Mouse (Mus musculus) CH12.LX (cell line): Measurements from ENCODE around the gene Aqp5. TPM values are rescaled to one million over a fixed set of nuclear protein-coding genes. Genes with fewer than 3 reads are reported as not detected.
A peak's percentile ranks its signal among the peaks of the same experiment; 100 is the strongest.

Experiments
- DNase-seq: peaks from one replicate; pipeline ENCODE4 v3.0.0-alpha.2; 2013; ENCODE audit errors: extremely low read depth
- H3K27ac ChIP-seq: 2 replicates; pipeline ENCODE4 v1.5.1; 2012; ENCODE audit warnings: low read depth, mild to moderate bottlenecking, control low read depth, moderate library complexity; ENCODE audit not compliant: insufficient read depth
- H3K27me3 ChIP-seq: replicated peaks from 2 replicates; pipeline ENCODE3; 2012; ENCODE audit warnings: inconsistent platforms
- H3K36me3 ChIP-seq, 2 experiments: replicated peaks in 1 of 2; 2 replicates each; pipeline versions ENCODE3 to v1.6.1; 2012; ENCODE audit warnings: inconsistent platforms in 1 of 2, low read length in 1 of 2, mild to moderate bottlenecking in 1 of 2, mixed read lengths in 1 of 2, moderate library complexity in 1 of 2; ENCODE audit not compliant: control insufficient read depth in 1 of 2, insufficient read depth in 1 of 2
- H3K4me1 ChIP-seq, 2 experiments: 2 replicates each; pipeline ENCODE4 v1.6.1; 2012; ENCODE audit warnings: inconsistent platforms in 1 of 2, moderate library complexity in 1 of 2; ENCODE audit not compliant: insufficient read depth in 2 of 2, control insufficient read depth in 1 of 2
- H3K4me2 ChIP-seq: 2 replicates; pipeline ENCODE4 v1.6.1; 2012; ENCODE audit warnings: low read depth, mild to moderate bottlenecking, control low read depth; ENCODE audit not compliant: poor library complexity, insufficient read depth, severe bottlenecking
- H3K4me3 ChIP-seq, 3 experiments: fragments of 150-350 bp in 1 of 3; sonication (generic) in 1 of 3; replicated peaks in 1 of 3; 2 replicates each; pipeline versions ENCODE3 to v1.5.1; 2011 to 2012; ENCODE audit warnings: low read depth in 2 of 3, low read length in 2 of 3, mild to moderate bottlenecking in 2 of 3, moderate library complexity in 2 of 3, control low read depth in 1 of 3, improper control_type of control experiment in 1 of 3, inconsistent platforms in 1 of 3, mixed read lengths in 1 of 3; ENCODE audit not compliant: poor library complexity in 1 of 3
- H3K79me2 ChIP-seq: replicated peaks from 2 replicates; pipeline ENCODE4 v1.6.1; 2012; ENCODE audit warnings: mild to moderate bottlenecking, moderate library complexity; ENCODE audit not compliant: control insufficient read depth, poor library complexity, insufficient read depth, severe bottlenecking; ENCODE audit errors: extremely low read depth
- H3K9ac ChIP-seq: 2 replicates; pipeline ENCODE4 v1.6.1; 2012; ENCODE audit warnings: low read depth, mild to moderate bottlenecking, control low read depth, moderate library complexity; ENCODE audit not compliant: insufficient read depth
- H3K9me3 ChIP-seq: replicated peaks from 2 replicates; pipeline ENCODE3; 2012; ENCODE audit warnings: low read length, inconsistent platforms, mixed read lengths
- BHLHE40 ChIP-seq: IDR thresholded peaks from 2 replicates; pipeline ENCODE4 v1.6.1; 2011; ENCODE audit warnings: mild to moderate bottlenecking, low read depth, low read length, improper control_type of control experiment
- E2F4 ChIP-seq: IDR thresholded peaks from 2 replicates; pipeline ENCODE4 v1.6.1; 2011; ENCODE audit warnings: low read depth, low read length, improper control_type of control experiment; ENCODE audit not compliant: insufficient replicate concordance
- ETS1 ChIP-seq: conservative IDR thresholded peaks from 2 replicates; pipeline ENCODE4 v1.6.1; 2012; ENCODE audit warnings: low read depth, mild to moderate bottlenecking, inconsistent platforms, low read length, improper control_type of control experiment, moderate library complexity
- IRF4 ChIP-seq: IDR thresholded peaks from 2 replicates; pipeline ENCODE4 v1.6.1; 2014; ENCODE audit warnings: low read depth, mild to moderate bottlenecking, inconsistent platforms, low read length, improper control_type of control experiment
- MAFK ChIP-seq: IDR thresholded peaks from 2 replicates; pipeline ENCODE4 v1.6.1; 2011; ENCODE audit warnings: low read length, improper control_type of control experiment; ENCODE audit not compliant: insufficient replicate concordance
- MEF2A ChIP-seq: IDR thresholded peaks from 2 replicates; pipeline ENCODE4 v1.6.1; 2014; ENCODE audit warnings: low read depth, mild to moderate bottlenecking, inconsistent platforms, low read length, improper control_type of control experiment, borderline replicate concordance
- PAX5 ChIP-seq: IDR thresholded peaks from 2 replicates; pipeline ENCODE4 v1.6.1; 2012; ENCODE audit warnings: low read length, inconsistent platforms, mixed read lengths
- SIN3A ChIP-seq: IDR thresholded peaks from 2 replicates; pipeline ENCODE4 v1.6.1; 2012; ENCODE audit warnings: low read length, improper control_type of control experiment, inconsistent platforms
- SMC3 ChIP-seq: IDR thresholded peaks from 2 replicates; pipeline ENCODE4 v1.6.1; 2011; ENCODE audit warnings: low read depth, low read length, improper control_type of control experiment
- UBTF ChIP-seq: IDR thresholded peaks from 2 replicates; pipeline ENCODE4 v1.6.1; 2012; ENCODE audit warnings: low read depth, mild to moderate bottlenecking, inconsistent platforms, low read length, improper control_type of control experiment, moderate library complexity
- ZC3H11A ChIP-seq: IDR thresholded peaks from 2 replicates; pipeline ENCODE4 v1.6.1; 2012; ENCODE audit warnings: low read depth, mild to moderate bottlenecking, inconsistent platforms, low read length, improper control_type of control experiment
- ZKSCAN1 ChIP-seq: IDR thresholded peaks from 2 replicates; pipeline ENCODE4 v1.6.1; 2012; ENCODE audit warnings: low read depth, inconsistent platforms, low read length, improper control_type of control experiment, borderline replicate concordance
- ZNF384 ChIP-seq: IDR thresholded peaks from 2 replicates; pipeline ENCODE4 v1.6.1; 2012; ENCODE audit warnings: low read depth, low read length, improper control_type of control experiment, inconsistent platforms
- dilution Hi-C: fragments of 300-500 bp; cut with MboI; formaldehyde crosslinking; loops from 2 replicates; pipeline ENCODE4 v1.14.3; 2020; ENCODE audit warnings: low sequenced_read_pairs; ENCODE audit not compliant: extremely low pct_unique_long_range_greater_than_20kb, extremely low pct_ligation_motif_present
- in situ Hi-C: fragments of 300-500 bp; cut with MboI; formaldehyde crosslinking; loops from 3 replicates; pipeline ENCODE4 v1.14.3; 2019; ENCODE audit warnings: low sequenced_read_pairs, low pct_ligation_motif_present, low pct_unique_long_range_greater_than_20kb, mixed read lengths
- polyA plus RNA-seq: library from polyadenylated mRNA; unstranded; fragments of >175 nt; gene quantifications from 2 replicates; pipeline ENCODE4 v1.2.1, GENCODE M21; 2012; ENCODE audit warnings: low read depth; ENCODE audit not compliant: insufficient read length
- total RNA-seq, 2 experiments: library from RNA; depleted of rRNA; stranded (reverse); fragments of 300-350 nt in 1 of 2; fragments of >200 nt in 1 of 2; gene quantifications; 2 replicates each; pipeline ENCODE4 v1.2.3; 2012 to 2014

Gene Aqp5
- total and polyA plus RNA-seq, 3 experiments, result not detected

- in situ Hi-C loops, result loop anchor here (10.0 kb wide), 1 partner anchor 289 kb away; no protein-coding TSS in a partner anchor
These were observed 15.0 kb downstream of the Aqp5 start for GRCm38 (mm10) chr15:99605595-99605994.

DNA sequence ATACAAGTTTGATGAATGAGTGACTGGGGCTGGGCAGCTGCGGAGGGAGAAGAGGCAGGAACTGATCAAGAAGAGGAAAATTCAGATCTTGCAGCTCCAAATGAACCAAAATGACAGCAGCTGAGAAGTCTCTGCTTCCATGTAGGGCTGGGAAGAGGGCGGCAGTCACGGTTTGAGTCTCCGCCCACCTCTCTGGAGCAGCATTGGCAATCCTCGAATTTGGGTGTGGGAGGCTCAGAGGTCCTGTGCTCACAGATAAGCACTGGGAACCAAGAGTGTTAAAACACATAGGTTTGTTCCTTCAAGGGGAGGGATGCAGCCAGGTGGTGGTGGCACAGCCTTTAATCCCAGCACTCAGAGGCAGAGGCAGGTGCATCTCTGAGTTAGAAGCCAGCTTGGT is 15.9 kb downstream of the Aqp5 start:
- TF ChIP-seq MAFK (no peak), E2F4 (no peak), ZKSCAN1 (no peak)
- TF ChIP-seq, all 38 proteins: peak for 0
- in situ Hi-C loops, result loop anchor here (10.0 kb wide), 1 partner anchor 288 kb away; no protein-coding TSS in a partner anchor

More at GRCm38 (mm10) chr15:99605595-99605994, 15.0 kb downstream of the Aqp5 start:
- Histone ChIP-seq H3K36me3 (no peaks in the 10 kb centered on the region), H3K4me2 (no peak overlapping the region), H3K27ac (no peak overlapping the region), H3K79me2 (no peaks in the 10 kb centered on the region), H3K9me3 (no peaks in the 10 kb centered on the region), H3K27me3 (peaks cover 89% of the 10 kb centered on the region), H3K4me3 (no peak overlapping the region), H3K4me1 (peaks cover 0 to 13% of the 10 kb centered on the region in 2 experiments; a peak in 2 of 4 replicates), H3K9ac (no peak overlapping the region)
- TF ChIP-seq PAX5 (no peak), ZNF384 (no peak), MEF2A (no peak), SIN3A (no peak), BHLHE40 (no peak), ETS1 (no peak), IRF4 (no peak), ZC3H11A (no peak), SMC3 (no peak)
- dilution Hi-C loops, result no loop called here
- DNase-seq, result no peak

GRCm38 (mm10) chr15:99607388-99608113 is 17.0 kb downstream of the Aqp5 start:
- H3K27ac ChIP-seq, result no peak overlapping the region
- dilution Hi-C loops (no loop called here), in situ Hi-C loops (loop anchor here (10.0 kb wide), 1 partner anchor 287 kb away; no protein-coding TSS in a partner anchor)
- H3K4me1 ChIP-seq, result peaks cover 0 to 7% of the 10 kb centered on the region in 2 experiments; a peak in 2 of 4 replicates
- peaks cover 6% of the 10 kb centered on the region for H3K9me3 ChIP-seq
- TF ChIP-seq UBTF (no peak), IRF4 (0 out of 2 replicates have a peak, but pooled peaks have one; percentile 32)
- DNase-seq, result no peak
- H3K4me3 ChIP-seq, result no peak overlapping the region
- H3K36me3 ChIP-seq, result no peaks in the 10 kb centered on the region
- no peak overlapping the region for H3K9ac ChIP-seq
- H3K79me2 ChIP-seq, result no peaks in the 10 kb centered on the region
- peaks cover 91% of the 10 kb centered on the region for H3K27me3 ChIP-seq
- no peak overlapping the region for H3K4me2 ChIP-seq

More for the DNA sequence above, 15.9 kb downstream of the Aqp5 start:
- Histone ChIP-seq H3K9ac (no peak overlapping the region), H3K4me1 (peaks cover 0 to 7% of the 10 kb centered on the region in 2 experiments; a peak in 2 of 4 replicates), H3K4me3 (no peak overlapping the region), H3K27ac (no peak overlapping the region), H3K27me3 (peaks cover 89% of the 10 kb centered on the region), H3K9me3 (no peaks in the 10 kb centered on the region), H3K79me2 (no peaks in the 10 kb centered on the region), H3K4me2 (no peak overlapping the region), H3K36me3 (no peaks in the 10 kb centered on the region)
- no peak for DNase-seq
- dilution Hi-C loops, result no loop called here
